31 mouse cellular contexts compared by ENCODE assay signal in the genomic region with DNA sequence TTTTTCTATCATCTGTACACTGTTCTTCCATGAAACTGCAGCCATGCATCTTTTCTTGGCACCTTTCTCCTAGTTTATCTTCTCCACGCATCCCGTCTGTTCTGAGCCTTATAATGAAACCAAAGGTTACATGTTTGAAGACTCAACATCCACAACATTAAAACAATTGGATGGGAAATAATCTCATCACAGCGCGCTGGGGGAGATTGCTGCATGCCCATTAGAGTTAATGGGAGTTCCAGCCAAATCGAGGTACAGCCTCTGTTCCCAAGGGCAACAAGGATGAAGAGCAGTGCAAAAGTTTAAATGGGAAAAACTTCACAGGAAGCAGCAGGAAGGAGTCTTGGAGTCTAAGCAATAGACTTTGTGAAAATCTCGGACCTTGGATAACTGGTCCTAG.
"Had no signal": no experiment of that assay in that cellular context is flagged by ENCODE, and none has a peak within 500 bp of the region (broad histone marks: within the 10 kb centered on the region; RNA-seq: fewer than 3 reads in every experiment).

No protein-coding gene starts in this region.

- H3K27me3 ChIP-seq: limb, embryonic 15.5 days; liver, embryonic 12.5 days; liver, embryonic 13.5 days; liver, embryonic 15.5 days; megakaryocyte, embryonic 14.5 days; midbrain, embryonic 15.5 days; neural tube, embryonic 12.5 days had no signal

- ATAC-seq: liver, embryonic 12.5 days; liver, postnatal 0 days; lung, postnatal 0 days; midbrain, embryonic 15.5 days; midbrain, embryonic 16.5 days had no signal

- H3K4me1 ChIP-seq: limb, embryonic 12.5 days; limb, embryonic 15.5 days; liver, embryonic 12.5 days; liver, embryonic 13.5 days; liver, embryonic 15.5 days; lung, embryonic 15.5 days; megakaryocyte, embryonic 14.5 days had no signal

- H3K4me3 ChIP-seq: left cerebral cortex, adult 2 months; limb, embryonic 10.5 days; limb, embryonic 12.5 days; limb, embryonic 13.5 days; limb, embryonic 15.5 days; liver, embryonic 12.5 days; liver, embryonic 13.5 days; liver, embryonic 15.5 days; lung, embryonic 15.5 days; megakaryocyte, embryonic 14.5 days; midbrain, embryonic 10.5 days; midbrain, embryonic 12.5 days; midbrain, embryonic 15.5 days; myocyte; neural tube, embryonic 12.5 days had no signal

- DNase-seq: left cerebral cortex, postnatal 4 days; liver; liver, embryonic 13.5 days; liver, postnatal 0 days; lung, adult 18-20 months; lung, adult 2 months; lung, embryonic 14.5 days; lung, postnatal 10 days; lung, postnatal 14 days; lung, postnatal 36 days; lung, postnatal 4 days; midbrain, embryonic 14.5 days had no signal

- H3K36me3 ChIP-seq: limb, embryonic 10.5 days; limb, embryonic 12.5 days; limb, embryonic 13.5 days; limb, embryonic 15.5 days; liver, embryonic 12.5 days; liver, embryonic 13.5 days; liver, embryonic 15.5 days; lung, embryonic 15.5 days; midbrain, embryonic 10.5 days; midbrain, embryonic 12.5 days; midbrain, embryonic 15.5 days; neural tube, embryonic 12.5 days had no signal

- H3K4me2 ChIP-seq: limb, embryonic 12.5 days; limb, embryonic 13.5 days; limb, embryonic 15.5 days; liver, embryonic 11.5 days; liver, embryonic 12.5 days; liver, embryonic 13.5 days; liver, embryonic 15.5 days; lung, embryonic 14.5 days; lung, embryonic 15.5 days; midbrain, embryonic 12.5 days; midbrain, embryonic 15.5 days; neural tube, embryonic 12.5 days had no signal

- H3K9ac ChIP-seq: limb, embryonic 12.5 days; limb, embryonic 13.5 days; limb, embryonic 15.5 days; liver, embryonic 12.5 days; liver, embryonic 13.5 days; liver, embryonic 14.5 days; liver, embryonic 15.5 days; liver, postnatal 0 days; lung, embryonic 14.5 days; lung, embryonic 15.5 days; midbrain, embryonic 12.5 days; midbrain, embryonic 15.5 days; neural tube, embryonic 12.5 days had no signal

- H3K9me3 ChIP-seq: limb, embryonic 10.5 days; limb, embryonic 12.5 days; limb, embryonic 13.5 days; limb, embryonic 15.5 days; liver, embryonic 12.5 days; liver, embryonic 13.5 days; liver, embryonic 15.5 days; lung, embryonic 15.5 days; midbrain, embryonic 10.5 days; midbrain, embryonic 12.5 days; midbrain, embryonic 15.5 days; neural tube, embryonic 12.5 days had no signal

- H3K27ac ChIP-seq: left cerebral cortex, adult 2 months; limb, embryonic 10.5 days; limb, embryonic 12.5 days; limb, embryonic 13.5 days; limb, embryonic 15.5 days; liver, embryonic 12.5 days; liver, embryonic 13.5 days; liver, embryonic 14.5 days; liver, embryonic 15.5 days; lung, embryonic 15.5 days; macrophage; midbrain, embryonic 10.5 days; midbrain, embryonic 12.5 days; midbrain, embryonic 15.5 days; neural tube, embryonic 12.5 days had no signal
